Mouse (Mus musculus) liver, embryonic 14.5 days (tissue): ENCODE measurements around the gene Frrs1l. TPM values are rescaled to one million over a fixed set of nuclear protein-coding genes. Genes with fewer than 3 reads are reported as not detected.

ENCODE experiments used
- ATAC-seq: fragments of 200-750 bp; cut with Nextera tagmentation; 2 replicates; pipeline ENCODE4 v1.8.0; 2017; ENCODE audit warnings: moderate number of reproducible peaks, mild to moderate bottlenecking, moderate library complexity; ENCODE audit not compliant: insufficient read depth
- DNase-seq, 3 experiments: peaks; one replicate each; pipeline ENCODE4 v3.0.0-alpha.2; 2012 to 2013; ENCODE audit warnings: low read depth in 3 of 3, low spot score in 3 of 3
- H3K27ac ChIP-seq: fragments of 300-500 bp; sonication (generic); 2 replicates; pipeline ENCODE4 v1.5.1; 2014; ENCODE audit warnings: moderate library complexity, mild to moderate bottlenecking, control low read depth, inconsistent platforms
- H3K27me3 ChIP-seq: fragments of 300-500 bp; sonication (generic); 2 replicates; pipeline ENCODE4 v1.6.1; 2014; ENCODE audit warnings: mild to moderate bottlenecking, low read length, moderate library complexity; ENCODE audit not compliant: control insufficient read depth, insufficient read depth
- H3K36me3 ChIP-seq: fragments of 300-500 bp; sonication (generic); replicated peaks from 2 replicates; pipeline ENCODE4 v1.6.1; 2014; ENCODE audit warnings: low read depth; ENCODE audit not compliant: control insufficient read depth, insufficient read depth
- H3K4me1 ChIP-seq, 2 experiments: fragments of 200-500 bp in 1 of 2; fragments of 300-500 bp in 1 of 2; sonication (generic) in 1 of 2; replicated peaks; 2 replicates each; pipeline ENCODE4 v1.6.1; 2012 to 2014; ENCODE audit warnings: antibody characterized with exemption in 1 of 2, inconsistent platforms in 1 of 2, low read length in 1 of 2; ENCODE audit not compliant: control insufficient read depth in 2 of 2, insufficient read depth in 2 of 2
- H3K4me2 ChIP-seq: fragments of 300-500 bp; sonication (generic); 2 replicates; pipeline ENCODE4 v1.6.1; 2014; ENCODE audit warnings: low read depth, mild to moderate bottlenecking, control low read depth, moderate library complexity
- H3K4me3 ChIP-seq, 2 experiments: fragments of 200-500 bp in 1 of 2; fragments of 300-500 bp in 1 of 2; sonication (generic) in 1 of 2; 2 replicates each; pipeline ENCODE4 v1.5.1; 2012 to 2014; ENCODE audit warnings: low read depth in 2 of 2, low read length in 2 of 2, mild to moderate bottlenecking in 2 of 2, control low read depth in 1 of 2, inconsistent platforms in 1 of 2, moderate library complexity in 1 of 2; ENCODE audit not compliant: insufficient read depth in 1 of 2
- H3K9ac ChIP-seq: fragments of 300-500 bp; sonication (generic); replicated peaks from 2 replicates; pipeline ENCODE4 v1.6.1; 2014; ENCODE audit warnings: mild to moderate bottlenecking, control low read depth, moderate library complexity
- H3K9me3 ChIP-seq: fragments of 300-500 bp; sonication (generic); 2 replicates; pipeline ENCODE4 v1.6.1; 2016; ENCODE audit warnings: low read length, mixed read lengths; ENCODE audit not compliant: control insufficient read depth
- CTCF ChIP-seq: IDR thresholded peaks from 2 replicates; pipeline ENCODE4 v1.5.1; 2016; ENCODE audit warnings: antibody characterized with exemption, low read depth, control low read depth
- EP300 ChIP-seq: IDR thresholded peaks from 2 replicates; pipeline ENCODE4 v1.6.1; 2016; ENCODE audit warnings: antibody characterized with exemption, low read depth
- WGBS: fragments of 180-500 bp; shearing (Covaris S2); extraction: QIAGEN DNeasy Blood & Tissue Kit; methylation state at CpG from one replicate; pipeline ENCODE4 v1.1.7; 2014; ENCODE audit not compliant: insufficient replicate concordance; 5-methylcytosine and 5-hydroxymethylcytosine counted together
- polyA plus RNA-seq, 2 experiments: library from polyadenylated mRNA; depleted of rRNA in 1 of 2; stranded (reverse) in 1 of 2; unstranded in 1 of 2; fragments of >200 nt; fragmentation: Nextera tagmentation in 1 of 2; extraction: Ambion mirVana in 1 of 2; gene quantifications; 2 replicates each; pipeline versions ENCODE4 v1.2.1 to v1.2.3; 2012 to 2014

Frrs1l gene
- polyA plus RNA-seq, 2 experiments, result under 0.01 TPM; not detected in 1

DNA sequence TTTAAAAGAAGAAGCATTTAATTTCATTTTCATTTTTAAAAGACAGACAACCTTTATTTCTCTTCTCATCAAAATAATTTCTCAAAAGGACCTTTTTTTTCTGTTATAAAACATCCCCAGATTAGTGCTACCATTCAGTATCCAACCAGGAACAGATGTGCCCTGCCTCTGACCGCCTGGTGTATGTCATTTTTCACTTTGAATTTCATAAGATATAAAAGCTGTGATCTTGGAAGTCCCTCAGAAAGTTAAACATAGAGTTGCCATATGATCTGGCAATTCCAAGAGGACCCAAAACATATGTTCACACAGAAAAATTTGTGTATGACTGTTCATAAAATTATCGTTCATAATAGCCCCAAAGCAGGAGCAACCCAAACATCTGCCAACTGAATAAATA is 1.8 kb upstream of the Frrs1l start:
- DNase-seq (no peak), ATAC-seq (no peak)
- TF ChIP-seq CTCF (no peak), EP300 (no peak)
- 47% methylated on average over 2 of the region's 2 CpGs for WGBS
- H3K4me1 ChIP-seq, result no peaks in the 10 kb centered on the region
- no peaks in the 10 kb centered on the region for H3K9me3 ChIP-seq
- no peak overlapping the region for H3K4me3 ChIP-seq
- no peak overlapping the region for H3K9ac ChIP-seq
- H3K36me3 ChIP-seq, result no peaks in the 10 kb centered on the region
- H3K27ac ChIP-seq, result no peak overlapping the region
- peaks cover 29% of the 10 kb centered on the region for H3K27me3 ChIP-seq
- H3K4me2 ChIP-seq, result no peak overlapping the region

DNA sequence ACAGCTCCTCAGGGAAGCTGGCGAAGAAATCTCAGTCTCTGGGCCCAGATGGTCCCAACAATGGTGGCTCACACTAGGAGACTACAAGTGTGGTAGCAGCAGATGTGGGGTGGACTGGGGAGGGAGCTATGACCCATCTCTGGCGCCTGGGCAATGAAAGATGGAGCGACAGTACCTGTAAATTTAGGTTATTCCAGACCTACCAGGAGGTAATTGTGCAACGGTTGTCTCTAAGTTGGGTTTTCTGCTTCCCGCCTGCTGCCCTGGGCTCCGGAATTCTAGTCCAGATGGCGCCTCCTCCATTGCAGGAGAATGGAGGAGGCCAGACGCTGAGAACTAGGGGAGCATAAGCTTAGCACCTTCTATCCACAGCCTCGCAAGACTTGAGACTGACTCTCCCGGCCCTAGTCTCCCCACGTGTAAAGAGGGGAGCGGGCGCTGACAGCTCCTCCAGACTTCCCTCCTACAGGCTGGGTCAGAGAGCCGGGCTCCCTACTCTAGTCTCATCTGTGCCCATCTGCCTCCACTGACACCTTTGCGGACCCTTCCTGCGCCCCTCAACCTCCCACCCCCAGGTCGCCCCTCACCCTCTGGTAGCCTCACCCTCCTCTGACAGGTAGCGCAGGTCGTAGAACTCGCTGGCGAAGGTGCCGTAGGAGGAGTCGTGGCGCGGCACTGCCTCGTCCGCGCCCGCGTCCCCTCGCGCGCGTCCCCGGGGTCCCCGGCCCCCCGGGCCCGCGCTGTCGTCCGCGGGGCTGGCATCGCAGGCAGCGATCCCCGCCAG is 568 bp downstream of the Frrs1l start:
- Histone ChIP-seq H3K9me3 (no peaks in the 10 kb centered on the region), H3K4me3 (peak overlapping the region; percentile 6 to 28; a peak in 3 of 4 replicates), H3K4me2 (peak overlapping the region; percentile 52), H3K4me1 (no peaks in the 10 kb centered on the region), H3K36me3 (no peaks in the 10 kb centered on the region), H3K27ac (no peak overlapping the region), H3K27me3 (peaks cover 29% of the 10 kb centered on the region), H3K9ac (no peak overlapping the region)
- no peak for TF ChIP-seq CTCF
- TF ChIP-seq EP300, result no peak
- whole genome bisulfite sequencing, result 5% methylated on average over 45 of the region's 45 CpGs
- no peak for DNase-seq
- ATAC-seq, result no peak

DNA sequence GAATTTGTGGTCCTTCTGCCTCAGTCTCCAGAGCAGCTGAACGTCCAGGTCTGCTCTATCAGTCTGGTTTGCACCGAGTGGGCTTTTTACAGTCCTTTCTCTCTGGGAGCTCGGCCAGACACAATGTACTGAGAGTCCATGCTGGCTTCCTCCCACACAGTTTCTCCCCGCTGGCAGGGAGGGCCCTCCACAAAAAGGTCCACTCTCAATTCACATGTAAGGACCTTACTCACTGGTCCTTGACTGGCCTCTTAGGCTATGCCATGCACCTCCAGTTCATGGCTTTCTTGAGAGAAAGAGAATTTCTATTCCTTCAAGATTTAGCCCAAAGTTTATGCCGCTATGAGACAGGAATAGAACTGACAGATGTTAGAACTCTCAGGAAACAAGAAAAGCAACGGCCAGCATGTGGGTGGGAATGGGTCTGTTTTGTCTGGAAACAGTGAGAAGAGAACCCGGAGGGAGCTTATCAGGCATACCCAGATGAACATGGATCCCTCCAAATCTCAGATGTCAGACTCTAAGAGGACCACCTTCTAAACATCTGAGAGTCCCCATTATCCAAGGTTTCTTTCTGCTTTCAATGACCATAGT is 24.5 kb downstream of the Frrs1l start:
- TF ChIP-seq EP300 (no peak), CTCF (no peak)
- H3K36me3 ChIP-seq, result no peaks in the 10 kb centered on the region
- 28% methylated on average over 7 of the region's 7 CpGs for WGBS
- H3K4me1 ChIP-seq, result no peaks in the 10 kb centered on the region
- no peak overlapping the region for H3K4me2 ChIP-seq
- ATAC-seq, result no peak
- H3K27ac ChIP-seq, result no peak overlapping the region
- H3K27me3 ChIP-seq, result no peaks in the 10 kb centered on the region
- no peaks in the 10 kb centered on the region for H3K9me3 ChIP-seq
- DNase-seq, result no peak
- no peak overlapping the region for H3K9ac ChIP-seq
- H3K4me3 ChIP-seq, result no peak overlapping the region

DNA sequence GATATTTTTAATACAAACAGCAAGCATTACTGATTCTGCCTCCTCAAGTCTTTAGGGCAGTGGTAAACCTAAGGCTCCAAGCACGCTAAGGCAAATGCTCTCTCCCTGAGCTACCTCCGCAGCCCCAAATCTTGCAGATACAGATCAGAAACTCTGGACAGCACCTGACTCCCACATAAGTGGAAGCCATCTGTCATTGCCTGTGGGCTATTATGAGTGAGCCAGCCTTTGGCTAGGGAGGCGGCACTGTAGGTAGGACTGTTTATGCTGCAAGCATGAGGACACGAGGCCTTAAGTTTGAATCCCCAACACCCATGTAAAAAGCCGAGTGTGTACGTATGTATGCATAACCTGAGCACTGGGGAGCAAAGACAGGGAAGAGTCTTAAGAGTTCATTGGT is 26.5 kb downstream of the Frrs1l start:
- Histone ChIP-seq H3K27me3 (no peaks in the 10 kb centered on the region), H3K27ac (no peak overlapping the region), H3K36me3 (no peaks in the 10 kb centered on the region), H3K4me3 (no peak overlapping the region), H3K9me3 (no peaks in the 10 kb centered on the region), H3K4me1 (no peaks in the 10 kb centered on the region), H3K4me2 (no peak overlapping the region), H3K9ac (no peak overlapping the region)
- TF ChIP-seq EP300 (no peak), CTCF (no peak)
- WGBS, result 83% methylated on average over 6 of the region's 6 CpGs
- no peak for ATAC-seq
- DNase-seq, result no peak

DNA sequence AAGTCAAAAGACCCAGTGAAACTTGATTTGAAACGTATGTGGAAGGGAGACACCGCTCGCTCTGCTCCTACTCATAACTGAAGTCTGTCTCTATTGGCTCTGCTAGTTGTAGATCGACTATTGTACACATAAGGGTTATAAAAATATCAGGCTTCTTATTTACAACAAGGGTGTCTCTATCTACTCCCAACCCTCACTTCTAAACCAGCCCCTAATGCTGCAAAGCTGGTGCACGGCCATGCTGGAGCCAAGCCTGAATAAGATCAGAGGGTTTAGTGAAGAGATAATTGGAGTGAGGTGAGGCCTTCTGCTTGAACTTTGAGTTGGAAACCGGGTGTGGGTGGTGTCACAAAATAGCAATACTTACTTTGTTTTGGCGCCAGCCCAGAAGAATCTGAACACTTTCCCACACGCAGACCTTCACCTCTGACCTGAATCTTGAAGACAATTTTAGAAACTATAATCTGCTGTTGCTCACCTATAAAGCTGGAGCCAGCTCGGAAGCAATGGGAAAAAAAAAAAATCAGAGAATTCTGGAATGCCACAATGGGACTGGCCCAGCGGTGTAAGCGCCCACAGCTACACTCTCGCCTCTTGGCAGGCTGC is 28.8 kb downstream of the Frrs1l start:
- DNase-seq (no peak), ATAC-seq (no peak)
- no peak overlapping the region for H3K9ac ChIP-seq
- H3K27me3 ChIP-seq, result no peaks in the 10 kb centered on the region
- H3K27ac ChIP-seq, result no peak overlapping the region
- TF ChIP-seq CTCF (no peak), EP300 (no peak)
- H3K4me1 ChIP-seq, result no peaks in the 10 kb centered on the region; a peak in 1 of 4 replicates
- H3K4me3 ChIP-seq, result no peak overlapping the region
- 66% methylated on average over 12 of the region's 12 CpGs for WGBS
- no peaks in the 10 kb centered on the region for H3K9me3 ChIP-seq
- no peak overlapping the region for H3K4me2 ChIP-seq
- no peaks in the 10 kb centered on the region for H3K36me3 ChIP-seq
